Mouse (Mus musculus) ZHBTc4 (cell line): ENCODE results near the gene Gabbr2.
"Not testable (repeated sequence)": the region's sequence is repeated elsewhere in the genome, so short reads cannot be mapped to it uniquely, and the experiment has no call there.

Experiments used
- DNase-seq: peaks from one replicate; pipeline ENCODE4 v3.0.0-alpha.2; 2011; ENCODE audit warnings: low read depth, low spot score

Gene Gabbr2

GRCm38 (mm10) chr4:46657116-46657515, 334.6 kb downstream of the Gabbr2 start:
- peak; percentile 86 for DNase-seq

GRCm38 (mm10) chr4:46655956-46656355, 335.7 kb downstream of the Gabbr2 start:
- no peak for DNase-seq

- DNase-seq, result no peak
These were observed 336.4 kb downstream of the Gabbr2 start for GRCm38 (mm10) chr4:46655298-46655697.

GRCm38 (mm10) chr4:46650086-46650753, 341.5 kb downstream of the Gabbr2 start, which contains the start of gene Tbc1d2:
Tbc1d2 (minus strand) TSS chr4:46650209.
- peak; percentile 98 for DNase-seq

- no peak for DNase-seq
These were observed 342.5 kb downstream of the Gabbr2 start for GRCm38 (mm10) chr4:46649161-46649560.

GRCm38 (mm10) chr4:46643676-46644112, 348.0 kb downstream of the Gabbr2 start:
- DNase-seq, result no peak

- DNase-seq, result peak; percentile 80
These were observed 348.6 kb downstream of the Gabbr2 start for GRCm38 (mm10) chr4:46642924-46643675.

- no peak for DNase-seq
These were observed 350.4 kb downstream of the Gabbr2 start for GRCm38 (mm10) chr4:46641283-46641682.

- DNase-seq, result no peak
These were observed 351.8 kb downstream of the Gabbr2 start for GRCm38 (mm10) chr4:46639866-46640265.

- peak; percentile 59 for DNase-seq
These were observed 354.4 kb downstream of the Gabbr2 start for GRCm38 (mm10) chr4:46637250-46637649.

GRCm38 (mm10) chr4:46635702-46636430, 355.8 kb downstream of the Gabbr2 start:
- DNase-seq, result no peak

- no peak for DNase-seq
These were observed 356.8 kb downstream of the Gabbr2 start for GRCm38 (mm10) chr4:46634881-46635280.

GRCm38 (mm10) chr4:46633565-46633964, 358.1 kb downstream of the Gabbr2 start:
- DNase-seq, result not testable (repeated sequence)

- no peak for DNase-seq
These were observed 359.2 kb downstream of the Gabbr2 start for GRCm38 (mm10) chr4:46632465-46632864.

- peak; percentile 87 for DNase-seq
These were observed 361.3 kb downstream of the Gabbr2 start for GRCm38 (mm10) chr4:46630390-46630789.

- DNase-seq, result peak; percentile 71
These were observed 362.8 kb downstream of the Gabbr2 start for GRCm38 (mm10) chr4:46628873-46629272.

GRCm38 (mm10) chr4:46628081-46628480, 363.6 kb downstream of the Gabbr2 start:
- no peak for DNase-seq

GRCm38 (mm10) chr4:46625101-46625500, 366.6 kb downstream of the Gabbr2 start:
- no peak for DNase-seq

- DNase-seq, result no peak
These were observed 368.7 kb downstream of the Gabbr2 start for GRCm38 (mm10) chr4:46623007-46623406.

GRCm38 (mm10) chr4:46620946-46621345, 370.7 kb downstream of the Gabbr2 start:
- no peak for DNase-seq

GRCm38 (mm10) chr4:46620330-46620729, 371.3 kb downstream of the Gabbr2 start:
- peak; percentile 82 for DNase-seq

- DNase-seq, result peak; percentile 83
These were observed 373.4 kb downstream of the Gabbr2 start for GRCm38 (mm10) chr4:46618196-46618817.
